Mouse (Mus musculus) kidney, adult 2 months (tissue): ENCODE results near the gene Ckmt2. TPM values are rescaled to one million over a fixed set of nuclear protein-coding genes. Genes with fewer than 3 reads are reported as not detected.

Experiments used
- DNase-seq: peaks from one replicate; pipeline ENCODE4 v3.0.0; 2021
- H3K27ac ChIP-seq: fragments of 200-500 bp; 2 replicates; pipeline ENCODE4 v1.5.1; 2012; ENCODE audit warnings: low read depth, low read length, control low read depth, inconsistent platforms; ENCODE audit not compliant: insufficient read depth
- H3K27me3 ChIP-seq: fragments of 200-500 bp; replicated peaks from 2 replicates; pipeline ENCODE4 v1.6.1; 2012; ENCODE audit warnings: mild to moderate bottlenecking, moderate library complexity, low read length, inconsistent platforms; ENCODE audit not compliant: control insufficient read depth, insufficient read depth
- H3K36me3 ChIP-seq: fragments of 200-500 bp; 2 replicates; pipeline ENCODE4 v1.6.1; 2012; ENCODE audit warnings: mild to moderate bottlenecking, moderate library complexity, low read length, inconsistent platforms; ENCODE audit not compliant: control insufficient read depth, insufficient read depth
- H3K4me1 ChIP-seq: fragments of 200-500 bp; 2 replicates; pipeline ENCODE4 v1.6.1; 2011; ENCODE audit warnings: low read length; ENCODE audit not compliant: control insufficient read depth, insufficient read depth
- H3K4me3 ChIP-seq: fragments of 200-500 bp; 2 replicates; pipeline ENCODE4 v1.5.1; 2011; ENCODE audit warnings: mild to moderate bottlenecking, low read depth, low read length, control low read depth; ENCODE audit not compliant: insufficient read depth
- CTCF ChIP-seq: fragments of 200-500 bp; conservative IDR thresholded peaks from 2 replicates; pipeline ENCODE4 v1.5.1; 2011; ENCODE audit warnings: low read depth, mild to moderate bottlenecking, control low read depth, low read length, moderate library complexity, mixed read lengths; ENCODE audit not compliant: insufficient read depth, insufficient read length
- POLR2A ChIP-seq: fragments of 200-500 bp; IDR thresholded peaks from one replicate; pipeline ENCODE4 v1.6.1; 2011; ENCODE audit warnings: low read depth, low read length, control low read depth
- WGBS: fragments of 180-500 bp; shearing (Covaris S2); methylation state at CpG from one replicate; pipeline ENCODE4 v1.1.7; 2018; 5-methylcytosine and 5-hydroxymethylcytosine counted together
- polyA plus RNA-seq: library from polyadenylated mRNA; depleted of rRNA; stranded (reverse); fragments of >200 nt; gene quantifications from 2 replicates; pipeline ENCODE4 v1.2.3, GENCODE M21; 2012; rRNA removed

Ckmt2 gene
- 0.43 and 35.1 TPM in 2 replicates for polyA plus RNA-seq

DNA sequence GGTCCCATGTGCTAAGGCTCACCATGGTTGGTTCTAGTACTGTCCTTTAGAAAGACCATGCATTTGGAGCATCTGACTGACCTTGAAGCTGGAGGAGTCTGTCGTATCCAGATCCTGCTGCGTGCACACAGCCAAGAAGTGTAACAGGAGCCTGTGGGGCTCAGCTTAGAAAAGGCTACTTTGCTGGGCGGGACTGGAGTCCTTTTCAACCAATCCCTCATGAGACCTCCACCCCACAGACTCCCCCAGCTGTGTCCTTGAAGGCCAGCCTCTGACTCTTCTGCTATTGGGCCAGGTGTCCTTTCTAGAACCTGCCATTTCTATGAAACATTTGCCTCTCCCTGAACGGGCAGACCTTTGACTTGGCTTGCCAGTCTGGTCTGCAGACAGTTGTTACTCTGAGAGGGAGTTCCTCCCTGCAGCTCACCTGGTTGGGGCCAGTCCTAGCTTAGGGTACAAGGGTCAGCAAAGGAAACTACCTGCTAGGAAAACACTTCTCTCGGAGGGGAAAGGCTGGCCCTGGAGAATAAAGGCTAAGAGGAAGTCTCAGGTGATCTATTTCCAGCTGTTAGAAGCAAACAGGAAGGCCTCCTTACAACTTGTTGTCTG is at the start of gene Ckmt2:
Gene Ckmt2, minus strand, starts transcription at position 145 of the 609 bp plus-strand sequence.
- peak; percentile 30 for DNase-seq

DNA sequence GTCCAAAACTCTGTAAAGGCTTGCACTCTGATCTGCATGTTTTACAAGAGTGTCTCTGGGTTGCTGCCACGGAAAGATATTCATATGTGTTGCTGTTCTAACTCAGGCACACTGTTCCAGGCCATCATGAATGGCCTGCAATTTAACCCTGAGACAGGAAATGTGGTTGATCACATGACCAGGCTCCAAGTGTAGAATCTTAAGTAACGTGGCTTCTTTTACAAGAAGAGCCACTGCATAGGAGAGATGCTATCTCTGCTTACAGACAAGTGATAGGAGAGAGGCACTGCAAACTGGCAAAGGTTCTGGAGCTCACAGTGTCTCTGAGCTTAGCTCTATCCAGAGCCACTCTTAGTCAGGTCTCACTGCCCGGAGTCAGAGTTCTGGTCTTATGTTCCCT is 44.3 kb upstream of the Ckmt2 start:
- no peak overlapping the region for H3K27ac ChIP-seq
- WGBS, result 73% methylated on average over 3 of the region's 3 CpGs
- no peak for TF ChIP-seq POLR2A
- no peak for TF ChIP-seq CTCF
- H3K4me1 ChIP-seq, result no peaks in the 10 kb centered on the region
- no peak for DNase-seq
- no peaks in the 10 kb centered on the region for H3K36me3 ChIP-seq
- H3K27me3 ChIP-seq, result no peaks in the 10 kb centered on the region
- H3K4me3 ChIP-seq, result no peak overlapping the region

More for the DNA sequence above, at the start of gene Ckmt2:
- 52% methylated on average over 5 of the region's 5 CpGs for WGBS
- no peak for TF ChIP-seq CTCF
- H3K27ac ChIP-seq, result no peak within 1 kb of the TSS
- H3K4me1 ChIP-seq, result no peaks in the 10 kb centered on the region
- H3K4me3 ChIP-seq, result no peak within 1 kb of the TSS
- H3K36me3 ChIP-seq, result no peaks in the 10 kb centered on the region
- peaks cover 2% of the 10 kb centered on the region; the same call in 1 of the 2 replicates for H3K27me3 ChIP-seq

DNA sequence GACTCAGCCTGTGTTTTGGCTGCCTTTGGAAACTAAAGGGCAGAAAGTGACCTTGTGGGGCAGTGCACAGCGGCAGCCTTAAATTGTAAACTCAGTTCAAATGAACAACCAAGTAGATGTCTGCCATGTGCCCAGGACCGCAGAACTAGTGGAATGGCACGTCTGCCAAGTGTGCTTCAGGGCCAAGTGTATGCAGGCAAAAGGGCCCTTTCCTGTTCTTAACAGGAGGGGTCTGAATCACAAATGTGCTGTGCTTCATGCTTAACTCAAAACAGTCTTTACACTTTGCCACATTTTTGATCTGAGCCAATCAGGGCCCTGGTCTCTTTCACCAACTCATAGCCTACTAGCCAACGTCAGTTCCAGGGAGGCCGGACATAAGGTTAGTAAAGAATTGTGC is 42.1 kb upstream of the Ckmt2 start:
- WGBS, result 72% methylated on average over 5 of the region's 5 CpGs

DNA sequence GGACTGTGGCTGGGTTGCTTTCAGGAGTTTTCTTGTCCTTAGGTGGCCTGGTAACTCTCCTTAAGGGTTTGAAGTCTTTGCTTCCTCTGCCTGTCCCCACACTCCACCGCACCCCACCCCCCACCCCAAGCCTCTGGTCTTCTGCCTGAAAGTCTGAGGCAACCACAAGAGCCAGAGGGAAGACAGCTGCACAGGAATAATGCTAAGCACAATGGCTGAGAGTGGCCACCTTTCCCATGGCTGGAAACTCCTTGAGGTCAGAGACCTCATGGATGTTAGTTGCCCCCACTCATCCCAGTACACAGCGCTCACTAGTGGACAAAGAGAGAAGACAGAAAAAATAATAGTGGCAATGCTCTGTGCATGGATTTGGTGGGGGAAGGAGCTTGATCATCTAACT is 41.1 kb upstream of the Ckmt2 start:
- H3K36me3 ChIP-seq, result no peaks in the 10 kb centered on the region
- H3K4me3 ChIP-seq, result no peak overlapping the region
- 88% methylated on average over 2 of the region's 2 CpGs for WGBS
- DNase-seq, result no peak
- no peaks in the 10 kb centered on the region for H3K4me1 ChIP-seq
- no peaks in the 10 kb centered on the region for H3K27me3 ChIP-seq
- TF ChIP-seq CTCF (no peak), POLR2A (no peak)
- H3K27ac ChIP-seq, result no peak overlapping the region

More for the DNA sequence above, 42.1 kb upstream of the Ckmt2 start:
- no peak overlapping the region for H3K4me3 ChIP-seq
- TF ChIP-seq POLR2A, result no peak
- TF ChIP-seq CTCF, result no peak
- H3K27ac ChIP-seq, result no peak overlapping the region
- DNase-seq, result peak; percentile 16
- no peaks in the 10 kb centered on the region for H3K27me3 ChIP-seq
- H3K36me3 ChIP-seq, result no peaks in the 10 kb centered on the region
- no peaks in the 10 kb centered on the region for H3K4me1 ChIP-seq

DNA sequence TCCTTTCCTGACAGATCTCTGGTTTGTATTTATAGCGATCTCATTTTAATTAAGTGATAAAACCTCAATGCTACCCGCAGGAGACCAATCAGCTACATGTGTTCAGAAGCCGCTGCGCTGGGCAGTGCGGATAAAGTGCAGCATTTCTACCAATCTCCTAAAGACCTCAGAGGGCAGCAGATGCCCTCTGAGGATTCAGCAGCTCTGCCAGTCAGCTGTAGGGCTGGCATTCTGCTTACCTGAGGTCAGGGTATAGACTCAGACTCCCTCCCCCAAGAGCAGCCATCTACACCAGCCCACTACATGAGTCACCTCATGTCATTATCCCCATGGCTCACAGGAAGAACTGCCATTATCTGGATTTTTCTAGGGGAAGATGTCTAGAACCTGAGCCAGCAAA is 39.6 kb upstream of the Ckmt2 start:
- 80% methylated on average over 5 of the region's 5 CpGs for WGBS
- TF ChIP-seq CTCF (no peak), POLR2A (no peak)
- Histone ChIP-seq H3K27ac (no peak overlapping the region), H3K27me3 (no peaks in the 10 kb centered on the region), H3K4me1 (0 out of 2 replicates have a peak, but pooled peaks cover 3% of the 10 kb centered on the region), H3K36me3 (no peaks in the 10 kb centered on the region), H3K4me3 (no peak overlapping the region)
- no peak for DNase-seq

DNA sequence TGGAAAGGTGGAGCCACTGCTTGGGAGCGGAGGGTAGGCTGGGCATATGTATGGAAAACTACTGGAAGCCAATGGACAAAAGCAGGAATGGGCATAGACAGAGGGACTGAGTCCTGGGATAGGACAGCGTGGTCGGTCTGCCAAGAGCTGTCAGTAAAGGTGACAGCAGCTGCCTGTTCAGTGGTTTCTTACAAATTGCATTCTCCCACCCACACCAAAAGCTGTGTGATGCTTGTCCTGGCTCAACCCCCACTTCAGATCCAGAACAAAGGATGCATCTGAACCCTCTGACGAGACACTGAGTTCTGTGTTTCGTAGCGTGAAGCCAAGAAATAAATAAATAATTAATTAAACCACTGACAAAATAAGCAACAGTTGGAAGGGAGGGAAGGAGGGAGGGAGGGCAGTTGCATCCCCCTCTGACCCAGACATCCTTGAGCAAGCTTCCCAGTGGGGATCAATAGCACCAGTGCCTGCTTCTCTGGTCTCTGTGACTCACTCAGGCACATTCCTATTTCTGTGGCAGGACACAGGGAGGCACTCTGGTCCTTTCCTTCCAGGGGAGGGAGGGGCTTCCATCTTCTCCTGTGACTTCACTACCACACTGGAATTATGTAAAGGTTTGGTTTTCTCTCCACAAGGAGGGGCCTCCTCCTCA is 39.0 kb upstream of the Ckmt2 start:
- Histone ChIP-seq H3K27me3 (no peaks in the 10 kb centered on the region), H3K4me1 (0 out of 2 replicates have a peak, but pooled peaks cover 3% of the 10 kb centered on the region), H3K27ac (no peak overlapping the region), H3K36me3 (no peaks in the 10 kb centered on the region), H3K4me3 (no peak overlapping the region)
- TF ChIP-seq CTCF (no peak), POLR2A (no peak)
- DNase-seq, result no peak
- WGBS, result 71% methylated on average over 6 of the region's 6 CpGs

DNA sequence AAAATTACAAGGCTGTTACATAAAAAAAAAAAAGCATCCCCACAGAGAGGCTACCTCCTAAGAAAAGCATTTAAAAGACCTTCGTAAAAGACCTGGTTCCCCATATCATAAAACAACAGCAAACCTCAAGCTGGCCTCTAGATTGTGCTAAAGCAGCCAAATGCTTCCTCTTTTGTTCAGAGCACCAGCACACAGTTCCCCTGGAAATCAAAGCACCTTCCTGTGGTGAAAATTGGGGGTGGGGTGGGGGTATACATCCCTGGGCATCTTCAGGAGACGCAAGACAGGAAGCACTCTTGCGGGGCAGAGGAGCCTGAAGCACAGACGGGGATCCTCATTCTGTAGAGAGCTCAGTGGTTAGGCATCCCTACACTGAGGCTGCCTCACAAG is 38.5 kb upstream of the Ckmt2 start:
- DNase-seq, result no peak
- no peak overlapping the region for H3K4me3 ChIP-seq
- TF ChIP-seq CTCF, result no peak
- TF ChIP-seq POLR2A, result no peak
- 55% methylated on average over 4 of the region's 4 CpGs for WGBS
- no peaks in the 10 kb centered on the region for H3K36me3 ChIP-seq
- H3K4me1 ChIP-seq, result 0 out of 2 replicates have a peak, but pooled peaks cover 3% of the 10 kb centered on the region
- no peaks in the 10 kb centered on the region for H3K27me3 ChIP-seq
- H3K27ac ChIP-seq, result no peak overlapping the region
